Comparison of ENCODE assay signal across 14 mouse cellular contexts in the genomic region with DNA sequence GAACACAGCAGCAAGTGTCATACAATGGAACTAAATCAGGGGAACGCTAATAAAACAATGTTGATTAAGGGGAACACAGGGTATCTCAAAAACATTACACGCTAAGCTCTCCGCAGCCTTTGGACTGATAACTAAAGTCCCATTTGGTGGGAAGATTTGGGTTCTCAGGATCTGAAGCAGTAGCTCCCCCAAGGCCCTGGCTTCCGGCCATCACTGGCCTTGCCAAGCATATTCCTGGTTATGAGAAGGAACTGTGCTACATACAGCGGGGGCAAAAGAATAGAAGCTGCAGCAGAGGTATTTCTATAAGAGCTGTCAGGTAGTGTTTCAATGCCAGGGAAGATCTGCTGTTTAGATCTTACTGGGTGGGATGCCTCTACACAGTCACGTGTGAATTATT. TPM values are rescaled to one million over a fixed set of nuclear protein-coding genes. Genes with fewer than 3 reads are reported as not detected.
DNase-seq lines count a peak whose midpoint lies in the region.
"Had no signal": no experiment of that assay in that cellular context is flagged by ENCODE, and none has a peak within 500 bp of the region (broad histone marks: within the 10 kb centered on the region; RNA-seq: fewer than 3 reads in every experiment).

No protein-coding gene starts in this region.

- DNase-seq in kidney, adult 8-10 months: peak; percentile 68 to 83
- DNase-seq in kidney, postnatal 4 days: no peak
- peak; percentile 67 for DNase-seq in adrenal gland, adult 8-10 months
- peak; percentile 36 for DNase-seq in kidney, postnatal 10 days
- peak; percentile 88 for DNase-seq in testis, postnatal 10 days (ENCODE audit: low spot score)
- no peak for DNase-seq in urinary bladder, postnatal 25 days (ENCODE audit: low spot score)
- DNase-seq in spleen, adult 18-20 months: no peak
- no peak for DNase-seq in frontal cortex, postnatal 14 days (ENCODE audit: low spot score in 2 of 2)
- DNase-seq: B cell, adult 2 months; cerebellum, adult 9-10 months; gastrocnemius, postnatal 36 days; heart, postnatal 4 days; layer of hippocampus, postnatal 36 days; thymus, adult 2 months had no signal

RNA-seq across cellular contexts. Expression of gene Akr1a1, which starts 1.7 kb away (rescaled TPM):
- 1,000 to 10,000 TPM in 1 of 4 experiments, 100 to 1,000 TPM in 3; 829 to 1,005 (median 899) TPM for total RNA-seq in adrenal gland, adult 8-10 months (2022)

RNA-seq across cellular contexts. Expression of gene Nasp, which starts 25.5 kb away (rescaled TPM):
- total RNA-seq in adrenal gland, adult 8-10 months (2022): 10 to 100 TPM; 20.6 to 24.4 (median 22.7) TPM

RNA-seq across cellular contexts. Expression of gene Prdx1, which starts 32.1 kb away (rescaled TPM):
- total RNA-seq in adrenal gland, adult 8-10 months (2022): 100 to 1,000 TPM; 514 to 868 (median 646) TPM

RNA-seq across cellular contexts. Expression of gene Mmachc, which starts 55.0 kb away (rescaled TPM):
- total RNA-seq in adrenal gland, adult 8-10 months (2022): 10 to 100 TPM; 29.5 to 35.2 (median 31.7) TPM

RNA-seq across cellular contexts. Expression of gene Ccdc163, which starts 55.1 kb away (rescaled TPM):
- total RNA-seq in adrenal gland, adult 8-10 months (2022): 10 to 100 TPM; 17.2 to 34.6 (median 20.9) TPM

Comparison
In these comparisons a context has a peak if more than half of its experiments do, and no peak if none do; other contexts are left out.
1. DNase-seq: peak in kidney, adult 8-10 months (2 of 2), adrenal gland, adult 8-10 months (single experiment), kidney, postnatal 10 days (single experiment) and testis, postnatal 10 days (single experiment); none in kidney, postnatal 4 days (0 of 2), urinary bladder, postnatal 25 days (single experiment), spleen, adult 18-20 months (0 of 2) and frontal cortex, postnatal 14 days (0 of 2).